In genomic region chr16:10781862-10782371, GRCm38 (mm10) we compare ENCODE assay signal across 1 mouse cellular context.
TF ChIP-seq lines count a peak whose summit lies in the region.

No protein-coding gene starts in this region.

TF ChIP-seq in CH12.LX, 34 proteins besides CTCF, POLR2A, EP300 and RAD21 (continued from another document):
- TF ChIP-seq CHD1 (IDR thresholded peaks at IDR 0.05; ENCODE audit: low read depth, low read length) (peak; percentile 87), MAX (IDR thresholded peaks at IDR 0.05; ENCODE audit: low read length) (no peak; the same call in none of the 2 replicates), MAZ (IDR thresholded peaks at IDR 0.05; ENCODE audit: low read depth, low read length) (peak; percentile 94), TBP (conservative IDR thresholded peaks at IDR 0.05; ENCODE audit: low read depth, low read length) (0 out of 2 replicates have a peak, but pooled peaks have one; percentile 27), BHLHE40 (IDR thresholded peaks at IDR 0.05; ENCODE audit: low read depth, low read length) (peak; percentile 90), NRF1 (IDR thresholded peaks at IDR 0.05; ENCODE audit: low read depth, low read length) (0 out of 2 replicates have a peak, but pooled peaks have one; percentile 28)
